In genomic region chr14:10480681-10481080, GRCm38 (mm10) we compare ENCODE assay signal across 32 mouse cellular contexts.
"Had no signal": no experiment of that assay in that cellular context is flagged by ENCODE, and none has a peak within 500 bp of the region (broad histone marks: within the 10 kb centered on the region; RNA-seq: fewer than 3 reads in every experiment).

No protein-coding gene starts in this region.

- H3K27ac ChIP-seq: left cerebral cortex, adult 2 months; limb, embryonic 10.5 days; limb, embryonic 12.5 days; limb, embryonic 13.5 days; limb, embryonic 15.5 days; liver, embryonic 12.5 days; liver, embryonic 13.5 days; liver, embryonic 14.5 days; liver, embryonic 15.5 days; lung, embryonic 15.5 days; macrophage; midbrain, embryonic 10.5 days; midbrain, embryonic 12.5 days; midbrain, embryonic 13.5 days; midbrain, embryonic 15.5 days had no signal

- DNase-seq: left cerebral cortex, postnatal 4 days; liver; liver, embryonic 13.5 days; liver, postnatal 0 days; lung, adult 18-20 months; lung, adult 2 months; lung, embryonic 14.5 days; lung, postnatal 10 days; lung, postnatal 14 days; lung, postnatal 36 days; lung, postnatal 4 days; midbrain, embryonic 14.5 days had no signal

- H3K9ac ChIP-seq: limb, embryonic 12.5 days; limb, embryonic 13.5 days; limb, embryonic 15.5 days; liver, embryonic 12.5 days; liver, embryonic 13.5 days; liver, embryonic 14.5 days; liver, embryonic 15.5 days; liver, postnatal 0 days; lung, embryonic 14.5 days; lung, embryonic 15.5 days; midbrain, embryonic 12.5 days; midbrain, embryonic 13.5 days; midbrain, embryonic 15.5 days had no signal

- H3K36me3 ChIP-seq: limb, embryonic 10.5 days; limb, embryonic 12.5 days; limb, embryonic 13.5 days; limb, embryonic 15.5 days; liver, embryonic 12.5 days; liver, embryonic 13.5 days; liver, embryonic 15.5 days; lung, embryonic 15.5 days; midbrain, embryonic 10.5 days; midbrain, embryonic 12.5 days; midbrain, embryonic 13.5 days; midbrain, embryonic 15.5 days had no signal

- H3K27me3 ChIP-seq: limb, embryonic 12.5 days; limb, embryonic 13.5 days; limb, embryonic 15.5 days; liver, embryonic 12.5 days; liver, embryonic 13.5 days; liver, embryonic 15.5 days; lung, embryonic 15.5 days; midbrain, embryonic 12.5 days; midbrain, embryonic 13.5 days; midbrain, embryonic 15.5 days had no signal

- H3K4me3 ChIP-seq: left cerebral cortex, adult 2 months; limb, embryonic 10.5 days; limb, embryonic 12.5 days; limb, embryonic 13.5 days; limb, embryonic 15.5 days; liver, embryonic 12.5 days; liver, embryonic 13.5 days; liver, embryonic 15.5 days; lung, embryonic 15.5 days; megakaryocyte, embryonic 14.5 days; midbrain, embryonic 10.5 days; midbrain, embryonic 12.5 days; midbrain, embryonic 13.5 days; midbrain, embryonic 15.5 days; myocyte had no signal

- ATAC-seq: liver, embryonic 12.5 days; liver, postnatal 0 days; lung, postnatal 0 days; midbrain, embryonic 13.5 days; midbrain, embryonic 15.5 days; midbrain, embryonic 16.5 days had no signal

- H3K4me2 ChIP-seq: limb, embryonic 12.5 days; limb, embryonic 13.5 days; limb, embryonic 15.5 days; liver, embryonic 11.5 days; liver, embryonic 12.5 days; liver, embryonic 13.5 days; liver, embryonic 15.5 days; lung, embryonic 14.5 days; lung, embryonic 15.5 days; midbrain, embryonic 11.5 days; midbrain, embryonic 12.5 days; midbrain, embryonic 13.5 days; midbrain, embryonic 15.5 days had no signal

- H3K9me3 ChIP-seq: limb, embryonic 10.5 days; limb, embryonic 12.5 days; limb, embryonic 13.5 days; limb, embryonic 15.5 days; liver, embryonic 12.5 days; liver, embryonic 13.5 days; liver, embryonic 15.5 days; lung, embryonic 15.5 days; megakaryocyte, embryonic 14.5 days; midbrain, embryonic 10.5 days; midbrain, embryonic 12.5 days; midbrain, embryonic 13.5 days; midbrain, embryonic 15.5 days had no signal

- H3K4me1 ChIP-seq: limb, embryonic 10.5 days; limb, embryonic 12.5 days; limb, embryonic 13.5 days; limb, embryonic 15.5 days; liver, embryonic 12.5 days; liver, embryonic 13.5 days; liver, embryonic 15.5 days; lung, embryonic 15.5 days; megakaryocyte, embryonic 14.5 days; midbrain, embryonic 10.5 days; midbrain, embryonic 12.5 days; midbrain, embryonic 13.5 days; midbrain, embryonic 15.5 days had no signal
